Mouse (Mus musculus) forebrain, embryonic 10.5 days (tissue): Measurements from ENCODE around the gene Agxt. TPM values are rescaled to one million over a fixed set of nuclear protein-coding genes. Genes with fewer than 3 reads are reported as not detected.
A peak's percentile ranks its signal among the peaks of the same experiment; 100 is the strongest.

Experiments
- DNase-seq: peaks from one replicate; pipeline ENCODE4 v3.0.0-alpha.2; 2017; ENCODE audit warnings: low spot score; ENCODE audit errors: extremely low spot score
- H3K27ac ChIP-seq: fragments of 300-500 bp; sonication (generic); 2 replicates; pipeline ENCODE4 v1.5.1; 2016; ENCODE audit warnings: mild to moderate bottlenecking
- H3K27me3 ChIP-seq: fragments of 300-500 bp; sonication (generic); 2 replicates; pipeline ENCODE4 v1.6.1; 2016; ENCODE audit warnings: mild to moderate bottlenecking; ENCODE audit not compliant: poor library complexity, severe bottlenecking
- H3K36me3 ChIP-seq: fragments of 300-500 bp; sonication (generic); replicated peaks from 2 replicates; pipeline ENCODE4 v1.6.1; 2016; ENCODE audit warnings: mild to moderate bottlenecking, moderate library complexity
- H3K4me1 ChIP-seq: fragments of 300-500 bp; sonication (generic); 2 replicates; pipeline ENCODE4 v1.6.1; 2016
- H3K4me3 ChIP-seq: fragments of 300-500 bp; sonication (generic); 2 replicates; pipeline ENCODE4 v1.5.1; 2016; ENCODE audit warnings: mild to moderate bottlenecking, moderate library complexity
- H3K9me3 ChIP-seq: fragments of 300-500 bp; sonication (generic); 2 replicates; pipeline ENCODE4 v1.6.1; 2016; ENCODE audit warnings: mild to moderate bottlenecking, moderate library complexity
- WGBS: fragments of 180-500 bp; shearing (Covaris S2); methylation state at CpG from one replicate; pipeline ENCODE4 v1.1.7; 2016; 5-methylcytosine and 5-hydroxymethylcytosine counted together
- polyA plus RNA-seq: library from polyadenylated mRNA; unstranded; fragments of >200 nt; fragmentation: Nextera tagmentation; extraction: Ambion mirVana; gene quantifications from 2 replicates; pipeline ENCODE4 v1.2.1, GENCODE M21; 2016

The Agxt gene
- polyA plus RNA-seq, 1 experiment from 2014 or later: not detected

DNA sequence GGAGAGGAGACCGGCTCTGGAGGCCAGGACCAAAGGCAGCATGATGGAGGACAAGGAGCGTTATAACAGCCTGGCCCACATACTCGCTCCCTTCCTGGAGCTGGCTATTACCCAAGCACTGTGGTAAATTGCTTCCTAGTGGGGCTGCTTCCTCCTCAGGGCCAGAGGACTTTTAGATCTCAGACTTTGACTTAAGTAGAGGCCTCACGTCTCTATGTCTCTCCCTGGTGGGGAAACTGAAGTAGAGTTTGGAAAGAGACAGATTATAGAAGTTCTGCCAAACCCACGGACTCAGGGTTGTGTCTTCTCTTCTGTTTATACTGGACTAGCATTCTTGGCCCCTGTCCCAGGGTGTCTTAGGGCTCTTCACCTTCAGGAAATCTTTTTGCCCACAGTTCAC, 9.8 kb upstream of the Agxt start:
- no peak overlapping the region for H3K27ac ChIP-seq
- DNase-seq: no peak
- peaks cover 16% of the 10 kb centered on the region for H3K4me1 ChIP-seq
- no peaks in the 10 kb centered on the region for H3K9me3 ChIP-seq
- WGBS: 69% methylated on average over 5 of the region's 5 CpGs
- H3K36me3 ChIP-seq: no peaks in the 10 kb centered on the region
- H3K4me3 ChIP-seq: no peak overlapping the region
- no peaks in the 10 kb centered on the region for H3K27me3 ChIP-seq

GRCm38 (mm10) chr1:93128209-93128608, 6.8 kb upstream of the Agxt start:
- no peaks in the 10 kb centered on the region for H3K9me3 ChIP-seq
- no peak overlapping the region for H3K27ac ChIP-seq
- H3K27me3 ChIP-seq: no peaks in the 10 kb centered on the region
- peaks cover 16% of the 10 kb centered on the region for H3K4me1 ChIP-seq
- no peak for DNase-seq
- no peak overlapping the region for H3K4me3 ChIP-seq
- H3K36me3 ChIP-seq: no peaks in the 10 kb centered on the region
- 78% methylated on average over 8 of the region's 8 CpGs for WGBS

DNA sequence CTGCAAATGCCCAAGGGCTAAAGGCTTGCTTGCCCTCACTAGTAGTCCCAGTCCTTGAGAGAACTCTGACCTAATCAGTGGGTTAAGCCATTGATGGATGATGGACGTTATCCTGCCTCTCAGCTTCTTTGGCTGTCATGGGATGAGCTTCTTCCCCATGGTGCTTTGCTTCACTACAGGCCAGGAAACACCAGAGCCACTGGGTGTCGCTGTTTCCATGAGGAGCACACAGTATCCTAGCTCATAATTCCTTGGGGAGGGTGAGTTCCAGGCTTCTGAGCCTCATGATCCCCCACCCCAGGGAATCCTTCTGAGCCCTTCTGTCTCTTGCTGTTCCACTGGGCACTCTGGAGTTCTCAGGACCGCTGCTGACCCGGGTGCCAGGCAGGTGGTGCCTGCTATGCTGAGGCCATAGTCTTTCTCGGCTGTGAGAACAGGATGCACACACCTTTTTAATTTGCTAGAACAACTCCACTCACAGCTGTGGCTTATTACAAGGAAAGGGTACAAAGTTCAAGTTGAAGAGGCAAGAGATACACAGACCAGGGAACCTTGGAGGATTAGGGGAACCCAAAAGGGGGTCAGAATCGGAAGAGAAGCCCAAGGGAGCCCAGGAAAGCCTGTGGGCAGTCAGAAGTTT, 6.2 kb upstream of the Agxt start:
- no peak overlapping the region for H3K4me3 ChIP-seq
- H3K9me3 ChIP-seq: no peaks in the 10 kb centered on the region
- no peaks in the 10 kb centered on the region for H3K27me3 ChIP-seq
- DNase-seq: peak; percentile 42
- no peaks in the 10 kb centered on the region for H3K36me3 ChIP-seq
- H3K27ac ChIP-seq: peak overlapping the region; percentile 58; the same call in 1 of the 2 replicates
- peaks cover 16% of the 10 kb centered on the region for H3K4me1 ChIP-seq
- WGBS: 23% methylated on average over 6 of the region's 6 CpGs

GRCm38 (mm10) chr1:93130242-93130983, 4.6 kb upstream of the Agxt start:
- no peaks in the 10 kb centered on the region for H3K9me3 ChIP-seq
- WGBS: 76% methylated on average over 10 of the region's 10 CpGs
- H3K4me1 ChIP-seq: peaks cover 16% of the 10 kb centered on the region
- no peaks in the 10 kb centered on the region for H3K36me3 ChIP-seq
- H3K27me3 ChIP-seq: no peaks in the 10 kb centered on the region
- no peak for DNase-seq
- H3K4me3 ChIP-seq: no peak overlapping the region
- no peak overlapping the region for H3K27ac ChIP-seq

DNA sequence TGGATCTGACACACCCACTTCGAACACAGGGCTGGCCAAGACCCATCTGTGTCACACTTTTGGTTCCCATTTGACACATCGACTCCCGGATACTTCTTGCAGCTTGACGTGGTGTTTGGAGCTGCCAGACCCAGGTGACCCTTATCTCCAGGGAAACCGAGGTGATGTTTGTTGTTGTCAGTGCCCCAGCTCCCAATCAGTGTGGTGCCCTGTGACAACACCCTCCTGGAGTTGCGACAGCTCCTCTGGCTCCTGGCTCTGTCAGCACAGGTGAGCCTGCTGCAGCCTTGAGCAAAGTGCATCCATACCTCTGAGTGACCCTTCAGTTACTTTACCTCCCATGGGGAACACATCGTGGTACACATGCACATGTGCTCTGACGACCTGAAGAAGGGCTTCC, 2.4 kb upstream of the Agxt start:
- Histone ChIP-seq H3K27me3 (no peaks in the 10 kb centered on the region), H3K4me3 (no peak overlapping the region), H3K36me3 (no peaks in the 10 kb centered on the region), H3K27ac (no peak overlapping the region), H3K4me1 (peaks cover 20% of the 10 kb centered on the region), H3K9me3 (no peaks in the 10 kb centered on the region)
- WGBS: 72% methylated on average over 8 of the region's 8 CpGs
- no peak for DNase-seq

DNA sequence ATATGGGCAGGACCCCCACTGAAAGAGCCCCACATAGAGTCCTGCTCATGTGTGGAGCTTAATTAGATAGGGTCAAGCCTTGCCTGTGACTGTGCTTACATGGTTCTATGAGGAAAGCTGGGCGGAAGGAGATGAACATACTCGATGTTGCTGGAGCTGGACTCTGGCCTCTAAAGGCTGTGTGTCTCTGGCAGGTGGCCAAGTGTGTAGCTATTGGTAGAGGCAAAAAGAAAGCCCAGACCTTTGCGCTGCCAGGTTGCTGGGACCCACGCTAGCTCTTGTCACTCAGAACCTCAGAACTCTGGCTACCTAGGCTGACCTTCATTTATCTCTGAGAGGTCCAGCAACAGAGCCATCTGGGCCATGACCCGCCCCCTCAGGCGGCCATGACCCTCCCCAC, 3.5 kb downstream of the Agxt start:
- H3K4me1 ChIP-seq: 0 out of 2 replicates have a peak, but pooled peaks cover 4% of the 10 kb centered on the region
- H3K27me3 ChIP-seq: no peaks in the 10 kb centered on the region
- DNase-seq: no peak
- no peak overlapping the region for H3K4me3 ChIP-seq
- no peaks in the 10 kb centered on the region for H3K9me3 ChIP-seq
- no peaks in the 10 kb centered on the region for H3K36me3 ChIP-seq
- WGBS: 90% methylated on average over 6 of the region's 6 CpGs
- H3K27ac ChIP-seq: no peak overlapping the region

GRCm38 (mm10) chr1:93139713-93140112, 4.7 kb downstream of the Agxt start:
- WGBS: 85% methylated on average over 7 of the region's 7 CpGs
- Histone ChIP-seq H3K27me3 (no peaks in the 10 kb centered on the region), H3K4me1 (0 out of 2 replicates have a peak, but pooled peaks cover 4% of the 10 kb centered on the region), H3K4me3 (no peak overlapping the region), H3K9me3 (no peaks in the 10 kb centered on the region), H3K36me3 (no peaks in the 10 kb centered on the region), H3K27ac (no peak overlapping the region)
- DNase-seq: no peak

GRCm38 (mm10) chr1:93142871-93143270, 7.8 kb downstream of the Agxt start:
- H3K27me3 ChIP-seq: no peaks in the 10 kb centered on the region
- no peaks in the 10 kb centered on the region for H3K4me1 ChIP-seq
- no peak overlapping the region for H3K27ac ChIP-seq
- H3K4me3 ChIP-seq: no peak overlapping the region
- no peak for DNase-seq
- WGBS: 90% methylated on average over 1 of the region's 1 CpGs
- no peaks in the 10 kb centered on the region for H3K36me3 ChIP-seq
- no peaks in the 10 kb centered on the region for H3K9me3 ChIP-seq

DNA sequence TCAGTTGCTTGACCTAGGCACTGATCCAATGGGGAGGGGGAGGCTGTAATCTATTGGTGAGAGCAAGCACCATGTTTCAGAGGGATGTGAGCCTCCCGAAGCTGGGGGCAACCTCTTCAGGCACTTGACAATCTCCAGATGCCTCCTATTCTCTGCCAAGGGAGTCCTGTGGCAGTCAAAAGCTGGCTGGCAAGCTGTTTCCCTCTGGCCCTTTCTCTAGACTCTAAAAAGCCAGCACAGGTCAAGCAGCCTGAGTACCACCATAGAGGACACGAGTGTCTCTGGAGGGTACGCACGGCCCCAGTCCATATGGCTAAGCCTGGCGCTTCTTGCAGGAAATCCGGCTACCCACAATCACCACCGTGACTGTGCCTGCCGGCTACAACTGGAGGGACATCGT, 9.1 kb downstream of the Agxt start:
- no peaks in the 10 kb centered on the region for H3K4me1 ChIP-seq
- no peak overlapping the region for H3K4me3 ChIP-seq
- H3K36me3 ChIP-seq: no peaks in the 10 kb centered on the region
- WGBS: 91% methylated on average over 9 of the region's 9 CpGs
- no peak overlapping the region for H3K27ac ChIP-seq
- no peaks in the 10 kb centered on the region for H3K27me3 ChIP-seq
- no peaks in the 10 kb centered on the region for H3K9me3 ChIP-seq
- no peak for DNase-seq

GRCm38 (mm10) chr1:93150907-93151661, 16.0 kb downstream of the Agxt start:
- Histone ChIP-seq H3K27me3 (no peaks in the 10 kb centered on the region), H3K4me3 (no peak overlapping the region), H3K36me3 (no peaks in the 10 kb centered on the region), H3K27ac (no peak overlapping the region), H3K4me1 (no peaks in the 10 kb centered on the region), H3K9me3 (no peaks in the 10 kb centered on the region)
- no peak for DNase-seq
- WGBS: 75% methylated on average over 2 of the region's 2 CpGs

GRCm38 (mm10) chr1:93157566-93157965, 22.5 kb downstream of the Agxt start:
- DNase-seq: no peak
- no peak overlapping the region for H3K27ac ChIP-seq
- H3K27me3 ChIP-seq: no peaks in the 10 kb centered on the region
- WGBS: 87% methylated on average over 4 of the region's 4 CpGs
- H3K9me3 ChIP-seq: no peaks in the 10 kb centered on the region
- H3K36me3 ChIP-seq: no peaks in the 10 kb centered on the region
- H3K4me1 ChIP-seq: peaks cover 20% of the 10 kb centered on the region
- H3K4me3 ChIP-seq: no peak overlapping the region

DNA sequence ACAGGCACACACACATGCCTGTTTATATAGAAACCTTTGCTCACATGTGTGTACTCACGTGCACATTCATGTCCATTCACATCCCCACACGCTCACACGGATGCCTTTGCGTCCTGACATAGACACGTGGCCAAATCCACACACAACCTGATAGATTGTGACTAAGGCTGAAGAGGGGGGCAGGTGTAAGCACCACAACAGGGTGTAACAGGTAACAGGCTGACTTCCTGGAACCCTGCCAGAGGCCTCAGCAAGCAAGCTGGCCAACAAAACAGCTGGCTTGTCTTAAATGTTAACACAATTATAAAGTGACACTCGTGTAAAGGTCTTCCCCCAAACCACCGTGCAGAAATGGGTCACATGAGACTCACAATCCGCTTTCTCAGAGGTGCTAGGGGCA, 23.9 kb downstream of the Agxt start:
- H3K27me3 ChIP-seq: no peaks in the 10 kb centered on the region
- 84% methylated on average over 8 of the region's 8 CpGs for WGBS

More for the DNA sequence above, 23.9 kb downstream of the Agxt start:
- no peak for DNase-seq
- no peak overlapping the region for H3K4me3 ChIP-seq
- H3K9me3 ChIP-seq: no peaks in the 10 kb centered on the region
- H3K4me1 ChIP-seq: peaks cover 20% of the 10 kb centered on the region
- H3K27ac ChIP-seq: no peak overlapping the region
- H3K36me3 ChIP-seq: no peaks in the 10 kb centered on the region
